Mouse (Mus musculus) adrenal gland, postnatal 36 days (tissue): ENCODE data around the gene Gm19426. TPM values are rescaled to one million over a fixed set of nuclear protein-coding genes. Genes with fewer than 3 reads are reported as not detected.
A peak's percentile ranks its signal among the peaks of the same experiment; 100 is the strongest.
"Not testable (repeated sequence)": the region's sequence is repeated elsewhere in the genome, so short reads cannot be mapped to it uniquely, and the experiment has no call there.

ENCODE experiments used
- DNase-seq, 2 experiments: peaks; one replicate each; pipeline ENCODE4 v3.0.0; 2021; ENCODE audit warnings: mixed read lengths in 1 of 2
- total RNA-seq, 2 experiments: library from RNA; stranded (reverse); gene quantifications; 2 replicates each; pipeline ENCODE4 v1.2.3; 2021

Gm19426 gene
- total RNA-seq, 2 experiments from 2014 or later: 1.5 to 2.4 TPM

DNA sequence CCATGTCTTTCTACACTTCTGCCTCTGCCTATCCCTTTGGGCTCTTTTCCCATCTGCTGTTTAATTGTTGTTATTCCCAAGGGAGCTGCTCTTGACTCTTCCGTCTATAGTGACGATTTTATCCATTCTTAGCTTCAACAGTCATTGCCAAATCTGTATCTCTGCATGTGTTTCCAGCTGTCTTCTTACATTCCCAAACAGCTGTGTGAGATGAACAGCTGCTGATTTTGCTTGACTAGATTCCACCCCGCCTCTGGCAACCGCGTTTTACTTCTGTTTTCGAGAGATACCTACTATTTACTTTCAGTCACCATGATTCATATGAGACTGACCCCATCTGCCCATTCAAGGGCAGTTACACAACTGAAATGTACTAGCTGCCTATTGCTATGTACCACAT lies 6.7 kb upstream of the Gm19426 start:
- no peak for DNase-seq

DNA sequence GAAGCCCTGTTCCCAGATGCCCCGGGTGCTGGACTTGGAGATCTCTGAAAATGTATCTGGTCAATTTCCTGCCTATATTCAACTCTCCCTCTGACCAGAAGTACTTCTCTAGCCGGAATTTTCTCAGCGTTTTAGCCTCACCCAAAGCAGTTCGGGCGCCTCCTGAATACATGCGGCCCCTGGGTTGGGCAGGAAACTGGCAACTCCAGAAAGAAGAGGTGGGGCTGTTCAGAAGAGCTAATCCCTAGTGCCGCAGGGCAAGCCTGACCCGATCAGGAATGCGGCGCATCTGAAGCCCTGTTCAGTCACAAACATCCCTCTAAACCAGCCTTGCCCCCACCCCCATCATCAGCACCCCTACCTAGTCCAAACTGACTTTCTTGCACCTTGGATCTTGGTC lies 671 bp upstream of the Gm19426 start:
- no peak for DNase-seq

DNA sequence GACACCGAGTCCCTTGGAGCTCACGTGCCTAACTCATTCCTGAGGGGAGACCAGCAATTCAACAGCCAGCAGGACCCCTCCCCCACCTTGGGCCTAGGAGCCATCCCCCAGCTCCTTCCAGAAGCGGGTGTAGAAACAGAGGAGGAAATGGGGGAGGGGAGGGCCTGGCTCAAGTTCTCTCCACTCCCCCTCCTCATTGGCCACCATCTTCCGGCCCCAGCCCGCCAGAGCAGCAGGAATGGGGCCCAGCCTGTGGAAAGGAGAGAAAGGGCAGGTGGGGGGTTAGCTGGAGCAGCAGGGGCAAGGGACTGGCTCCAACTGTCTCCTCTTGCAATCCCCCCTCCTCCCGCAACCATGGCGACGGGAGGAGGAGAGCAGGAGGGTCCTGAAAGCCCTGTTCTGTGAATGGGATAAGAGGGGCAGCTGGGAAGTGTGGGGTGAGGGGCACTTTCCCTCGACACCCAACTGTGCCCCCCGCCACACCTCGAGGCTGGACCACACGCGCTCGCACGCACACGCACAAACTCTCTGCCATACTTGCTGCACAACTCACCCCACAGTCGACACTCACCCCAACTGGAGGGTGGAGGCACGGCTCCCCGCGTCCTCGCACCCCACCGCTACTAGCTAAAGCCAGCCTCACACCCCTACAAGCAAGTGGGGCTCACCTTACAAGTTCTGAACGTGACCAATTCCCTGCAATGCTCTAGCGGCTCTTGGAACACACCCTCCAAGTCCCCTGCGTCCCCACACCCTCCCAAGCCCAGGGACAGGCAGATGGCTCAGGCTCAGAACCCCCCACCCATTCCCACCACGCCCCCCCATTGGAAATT lies 788 bp downstream of the Gm19426 start:
- DNase-seq: peak; percentile 24 to 40

DNA sequence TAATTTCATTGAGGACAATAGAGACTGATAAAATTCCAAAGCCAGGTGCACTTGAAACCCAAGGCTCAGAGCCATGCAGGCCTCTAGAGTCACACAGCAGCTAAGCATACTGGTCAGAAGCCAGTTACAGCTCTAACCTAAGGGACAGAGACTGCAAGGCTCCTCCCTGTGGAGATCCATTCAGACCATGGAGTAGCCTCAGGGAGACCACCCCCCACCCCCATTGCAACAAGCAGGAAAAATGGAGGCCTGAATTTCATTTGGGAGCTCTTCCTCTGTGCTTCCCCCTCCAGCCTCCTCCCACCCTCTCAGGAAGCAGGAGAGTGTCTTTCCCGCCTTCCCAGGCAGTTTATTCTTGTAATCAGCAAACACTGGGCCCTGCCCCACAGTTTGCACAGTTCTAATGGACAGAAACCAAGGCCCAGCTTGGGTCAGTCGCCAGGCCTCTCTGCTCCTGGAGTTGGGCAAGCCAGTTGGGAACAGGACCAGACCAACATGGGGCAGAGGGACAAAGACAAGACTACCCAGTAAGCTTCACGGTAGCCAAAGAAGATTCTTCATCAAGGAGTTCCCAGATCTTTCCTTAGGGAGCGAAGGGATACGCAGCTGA lies 1.5 kb downstream of the Gm19426 start:
- peak in 1 of 2 experiments; percentile 38 for DNase-seq

DNA sequence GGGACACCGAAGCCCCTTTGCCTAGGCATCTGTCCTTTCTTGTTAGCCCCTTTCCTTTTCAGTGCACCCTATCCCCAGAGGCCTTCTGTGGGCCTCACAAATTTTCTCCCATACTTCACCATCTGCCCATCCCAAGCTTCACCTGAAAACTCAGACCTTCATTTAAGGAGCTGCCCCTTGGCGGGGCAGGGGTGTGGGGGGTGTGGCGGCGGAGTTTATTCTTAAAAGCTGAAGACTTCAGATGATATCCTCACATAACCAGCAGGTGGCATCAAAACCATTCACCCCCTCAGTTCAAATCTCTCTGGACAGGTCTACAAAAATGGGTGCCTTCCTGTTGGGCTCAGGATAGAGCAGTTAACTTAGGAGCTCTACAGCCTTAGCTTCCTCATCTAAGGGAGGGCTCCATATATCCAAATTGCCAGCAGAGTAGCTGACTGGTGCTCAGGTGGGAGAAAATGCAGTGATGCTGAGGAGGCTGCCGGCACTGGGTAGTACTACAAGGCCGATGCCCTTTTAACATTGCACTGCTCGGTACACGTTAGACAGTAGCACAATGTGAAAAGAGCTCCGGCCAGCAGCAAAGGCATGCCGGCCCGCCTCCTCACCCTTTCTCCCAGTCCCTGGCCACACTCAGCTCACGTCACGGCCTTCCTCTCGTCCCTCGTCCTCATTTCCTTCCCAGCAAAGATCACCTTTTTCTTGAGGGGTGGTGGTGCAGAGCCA lies 2.7 kb downstream of the Gm19426 start:
- peak in 1 of 2 experiments; percentile 39 for DNase-seq

DNA sequence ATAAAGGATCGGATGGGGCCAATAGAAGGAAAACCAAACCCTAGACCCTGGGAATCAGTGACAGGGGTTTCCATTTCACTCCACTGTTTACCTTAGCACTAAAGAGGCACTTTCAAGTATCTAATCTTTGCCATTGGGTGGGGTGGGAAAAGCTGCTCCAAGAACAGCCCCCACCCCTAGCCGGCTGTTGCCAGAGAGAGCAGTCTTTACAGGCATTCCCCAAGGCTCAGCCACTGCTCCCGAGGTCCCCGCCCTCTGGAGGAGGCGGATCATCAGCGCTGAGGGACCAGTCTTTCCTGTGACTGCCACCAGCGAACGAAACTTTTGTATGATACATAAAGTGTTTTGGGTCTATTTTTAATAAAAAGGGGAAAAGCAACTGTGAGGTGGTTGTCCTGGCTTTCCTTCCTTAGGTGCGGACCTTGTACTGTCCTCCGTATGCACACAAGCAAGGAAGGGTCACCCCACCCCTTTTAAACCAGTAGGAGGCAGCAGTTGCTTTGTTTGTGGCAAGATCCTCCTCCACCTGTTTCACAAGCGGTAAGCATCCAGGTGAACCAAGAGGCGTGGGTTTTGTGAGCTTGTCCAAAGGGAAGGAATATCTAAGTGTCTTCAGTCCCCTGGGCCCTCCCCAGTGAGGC lies 5.1 kb downstream of the Gm19426 start:
- DNase-seq: peak; percentile 33 to 50

DNA sequence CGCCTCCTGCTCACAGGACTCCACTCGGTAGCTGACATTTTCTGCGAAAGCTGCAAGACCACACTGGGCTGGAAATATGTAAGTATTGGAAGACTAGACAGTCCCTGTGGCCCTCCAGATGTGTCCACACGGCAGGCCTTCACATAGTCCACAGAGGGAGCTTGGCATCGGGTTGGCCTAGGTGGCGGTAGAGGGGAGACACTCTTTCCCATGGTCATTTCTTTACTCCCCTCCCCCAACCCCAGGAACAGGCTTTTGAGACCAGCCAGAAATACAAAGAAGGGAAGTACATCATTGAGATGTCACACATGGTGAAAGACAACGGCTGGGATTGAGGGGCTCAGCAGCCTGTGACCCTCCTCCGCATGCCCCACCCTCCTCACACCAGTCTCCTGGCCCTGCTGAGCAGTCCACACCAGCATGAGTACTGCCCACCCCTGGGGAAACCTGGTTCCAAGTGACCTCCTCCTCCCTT lies 6.0 kb downstream of the Gm19426 start:
- no peak for DNase-seq

DNA sequence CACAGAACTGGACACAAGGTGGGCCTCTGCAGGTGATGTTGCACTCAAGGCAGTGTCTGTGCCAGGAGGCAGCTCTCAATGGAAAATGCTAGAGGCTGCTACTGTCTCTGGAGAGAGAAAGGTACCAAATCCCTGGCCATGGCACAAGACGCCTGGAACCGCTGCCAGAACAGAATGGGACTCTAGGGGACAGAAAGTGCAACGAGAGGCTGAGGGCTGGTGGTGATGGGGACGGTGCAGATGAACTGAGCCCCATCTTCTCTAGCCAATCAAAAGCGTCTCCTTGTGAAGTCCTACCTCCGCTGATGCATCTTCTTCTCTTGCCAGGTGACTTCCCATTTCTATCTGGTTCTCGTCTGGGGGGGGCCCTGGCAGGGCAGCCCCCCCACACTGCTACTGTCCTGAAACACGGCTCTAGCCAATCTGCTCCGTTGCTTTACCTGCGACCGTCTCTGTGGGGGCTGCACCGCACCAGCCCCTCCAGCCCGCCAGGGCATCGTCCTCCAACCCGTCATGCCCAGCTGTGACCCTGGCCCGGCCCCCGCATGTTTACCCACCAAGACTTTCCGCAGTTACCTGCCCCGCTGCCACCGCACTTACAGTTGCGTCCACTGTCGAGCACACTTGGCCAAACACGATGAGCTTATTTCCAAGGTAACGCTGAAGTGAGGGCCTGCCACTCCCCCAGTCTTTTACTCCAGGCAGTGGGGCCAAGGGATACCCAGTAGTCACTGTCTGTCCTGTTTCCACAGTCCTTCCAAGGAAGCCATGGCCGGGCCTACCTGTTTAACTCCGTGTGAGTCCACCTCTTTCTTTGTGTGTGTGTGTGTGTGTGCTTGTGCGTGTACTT lies 6.9 kb downstream of the Gm19426 start:
- no peak for DNase-seq

DNA sequence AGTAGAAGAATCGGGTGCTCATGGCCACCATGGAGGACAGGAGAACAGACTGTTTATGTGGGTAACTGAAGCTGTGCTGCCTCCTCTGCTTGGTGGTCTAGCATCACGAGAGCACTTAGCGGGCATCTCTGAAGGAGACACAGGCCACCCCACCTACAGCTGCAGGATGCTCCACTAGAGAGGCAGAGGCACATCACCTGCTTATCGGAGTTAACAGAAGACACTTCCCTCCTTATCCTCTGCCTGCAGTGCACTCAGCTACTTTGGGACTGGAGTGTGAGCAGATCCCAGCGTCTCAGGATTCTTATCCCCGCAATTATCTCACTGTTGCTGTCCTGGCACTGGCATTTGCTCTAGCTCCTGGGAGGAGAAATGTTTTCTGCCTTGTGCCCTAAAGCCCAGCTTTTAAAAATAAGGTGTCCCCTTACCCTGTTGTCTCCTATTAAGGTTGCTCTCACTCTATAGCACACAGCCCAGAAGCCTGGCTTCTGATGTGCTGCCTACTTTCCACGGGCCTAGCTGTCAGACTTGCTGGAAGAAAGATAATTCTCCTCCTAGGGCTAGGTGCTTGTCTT lies 8.0 kb downstream of the Gm19426 start:
- DNase-seq: no peak

DNA sequence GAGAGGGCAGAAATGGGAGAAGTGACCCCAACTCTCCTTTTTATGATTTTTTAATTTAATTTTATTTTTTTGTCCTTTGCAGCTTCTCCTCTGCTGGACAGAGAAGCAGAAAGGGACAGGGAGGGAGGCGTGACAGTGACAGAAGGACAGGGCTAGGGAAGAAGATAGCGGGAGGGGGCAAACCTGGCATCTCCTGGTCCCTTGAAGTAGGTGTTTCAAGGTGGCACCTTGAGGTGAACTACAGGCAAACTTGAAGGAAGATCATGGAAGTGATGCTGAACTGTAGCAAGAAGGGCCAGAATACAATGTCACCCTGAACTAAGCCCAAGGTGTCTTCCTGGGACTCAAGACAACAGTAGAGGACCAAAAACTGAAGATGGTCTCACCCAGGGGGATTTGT lies 8.5 kb downstream of the Gm19426 start:
- DNase-seq: no peak

DNA sequence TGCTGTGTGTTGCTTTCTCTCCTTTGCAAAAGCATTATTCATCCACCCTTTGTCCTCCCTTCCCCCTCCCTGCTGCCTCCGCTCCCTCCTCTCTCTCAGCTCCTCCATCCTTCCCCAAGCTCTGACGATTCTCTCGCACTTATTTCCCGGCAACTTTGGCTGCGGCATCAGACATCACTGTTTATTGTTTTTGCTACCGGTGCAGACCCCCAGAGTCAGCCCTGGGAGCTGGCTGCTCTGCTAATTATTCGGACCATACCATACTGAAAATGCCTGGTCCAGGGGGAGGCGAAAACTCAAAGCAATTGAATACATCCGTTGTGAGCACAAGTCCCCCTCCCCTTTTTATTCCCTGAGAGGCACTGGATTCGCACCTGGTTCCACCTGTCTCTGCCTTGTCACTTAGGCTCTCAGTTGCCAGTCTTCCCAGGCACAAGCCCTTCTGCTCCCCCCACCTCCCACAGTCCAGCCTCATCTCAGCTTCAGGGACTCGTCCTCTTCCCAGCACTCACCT lies 9.0 kb downstream of the Gm19426 start:
- DNase-seq: no peak

DNA sequence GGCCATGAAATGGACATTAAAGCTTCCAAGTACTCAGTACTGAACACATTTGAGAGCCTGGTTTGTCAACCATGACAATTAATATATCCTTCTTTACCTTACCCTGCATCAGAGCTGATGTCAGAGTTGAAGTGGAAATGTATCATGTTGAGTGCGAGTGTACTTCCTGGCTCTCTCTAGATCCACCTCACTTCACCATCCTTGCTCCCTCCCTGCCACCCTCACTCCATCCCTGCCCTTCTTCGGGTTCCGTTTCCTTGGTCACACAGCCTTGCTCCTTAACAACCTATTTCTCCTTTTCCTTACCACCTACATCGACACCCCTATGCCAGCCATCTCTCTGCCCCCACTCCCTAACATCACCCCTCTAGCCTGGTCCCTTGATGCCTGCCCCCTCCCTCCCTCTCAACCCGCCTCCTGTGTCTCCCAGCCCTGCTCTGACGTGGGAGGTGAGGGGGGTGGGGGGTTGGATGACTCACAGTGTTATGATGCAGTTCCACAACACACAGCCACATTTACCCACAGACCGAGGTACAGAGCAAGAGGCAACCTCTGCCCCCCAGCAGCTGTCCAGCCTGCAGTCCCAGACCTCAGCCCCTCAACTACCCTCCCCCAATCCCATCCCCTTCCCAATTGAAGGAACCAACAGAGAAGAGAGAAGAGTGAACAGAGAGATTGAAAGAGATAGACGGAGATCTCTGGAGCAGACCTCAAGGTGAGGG lies 9.7 kb downstream of the Gm19426 start, which contains the start of gene Ypel4:
Gene Ypel4 (plus strand): TSS at position 480 of the 722 bp plus-strand sequence.
- peak; percentile 76 to 83 for DNase-seq

DNA sequence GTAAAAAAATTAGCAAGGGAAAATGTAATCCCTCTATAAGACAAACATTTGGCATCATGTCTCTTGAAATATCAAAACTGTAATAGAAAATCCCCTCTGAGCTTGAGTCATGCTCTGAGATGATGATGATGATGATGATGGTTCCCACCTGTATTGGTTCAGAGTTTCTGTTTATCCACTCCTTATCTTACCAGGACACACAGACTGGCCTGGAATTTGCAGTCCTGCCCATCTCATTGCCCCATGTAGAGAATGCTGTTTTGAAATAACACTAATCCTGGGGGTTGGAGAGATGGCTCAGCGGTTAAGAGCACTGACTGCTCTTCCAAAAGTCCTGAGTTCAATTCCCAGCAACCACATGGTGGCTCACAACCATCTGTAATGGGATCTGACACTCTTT lies 11.1 kb downstream of the Gm19426 start:
- DNase-seq: no peak

DNA sequence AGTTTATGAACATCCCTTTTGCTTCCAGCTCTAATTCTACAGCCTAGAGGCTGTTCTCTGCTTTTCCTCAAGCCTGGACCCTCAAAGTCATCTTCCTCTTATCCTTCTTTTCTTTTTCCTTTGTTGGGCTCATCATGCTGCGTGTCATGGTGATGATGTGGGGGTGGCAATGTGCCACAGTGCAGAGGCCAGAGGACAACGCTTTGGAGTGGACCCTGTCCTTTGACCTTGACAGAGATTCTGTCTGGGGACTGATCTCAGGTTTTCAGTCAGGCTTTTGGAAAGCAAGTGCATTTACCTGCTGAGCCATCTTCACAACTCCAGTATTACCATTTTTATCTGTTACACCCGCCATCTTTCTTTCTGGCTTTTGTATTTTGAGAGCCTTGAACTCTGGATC lies 12.2 kb downstream of the Gm19426 start:
- no peak for DNase-seq

DNA sequence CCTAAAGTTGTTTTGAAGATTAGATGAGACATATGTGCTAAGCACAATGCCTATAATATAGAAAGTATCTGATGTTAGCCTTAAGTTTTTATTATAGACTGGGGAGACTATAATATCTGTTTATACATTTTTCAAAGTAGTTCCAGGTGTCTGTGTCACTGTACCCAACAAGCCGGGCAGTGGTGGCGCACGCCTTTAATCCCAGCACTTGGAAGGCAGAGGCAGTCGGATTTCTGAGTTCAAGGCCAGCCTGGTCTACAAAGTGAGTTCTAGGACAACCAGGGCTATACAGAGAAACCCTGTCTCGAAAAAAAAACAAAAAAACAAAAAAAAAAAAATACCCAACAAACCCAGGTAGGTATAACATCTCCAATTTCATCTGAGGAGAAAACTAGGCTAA lies 15.3 kb downstream of the Gm19426 start:
- DNase-seq: not testable (repeated sequence)

DNA sequence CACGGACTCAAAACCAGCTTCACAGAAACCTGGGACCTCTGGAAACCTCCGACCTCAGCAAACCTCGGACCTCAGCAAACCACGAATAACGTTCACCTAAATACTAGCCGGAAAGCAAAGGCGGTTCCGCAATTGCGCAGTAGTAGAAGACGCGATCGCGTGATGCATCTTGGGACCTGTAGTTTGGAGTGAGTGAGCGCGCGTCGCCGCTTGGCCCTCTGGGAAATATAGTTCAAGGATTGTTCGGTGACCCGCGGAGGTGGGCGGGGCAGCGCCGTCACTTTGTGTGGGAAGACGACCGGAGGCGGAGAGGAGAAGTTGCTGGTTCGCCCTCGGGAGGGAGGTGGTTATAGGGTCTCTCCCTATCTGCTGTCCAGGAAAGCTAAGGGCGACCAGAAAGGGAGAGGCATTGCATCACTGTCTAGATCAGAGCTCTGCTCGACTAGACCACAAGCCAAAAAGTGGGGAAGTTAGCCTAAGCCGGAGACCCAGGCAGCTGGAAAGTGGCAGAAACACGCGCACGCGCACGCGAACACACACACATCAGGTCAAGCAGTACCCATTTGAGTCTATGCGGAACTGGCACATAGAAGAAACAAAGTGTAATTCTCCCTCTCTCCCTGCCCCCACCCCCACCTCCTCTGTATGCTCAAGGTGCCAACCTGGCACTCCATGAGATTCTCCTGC lies 16.1 kb downstream of the Gm19426 start, which contains the start of gene Clp1:
Gene Clp1 (minus strand): TSS at position 179 of the 687 bp plus-strand sequence.
- DNase-seq: peak; percentile 97 to 98

DNA sequence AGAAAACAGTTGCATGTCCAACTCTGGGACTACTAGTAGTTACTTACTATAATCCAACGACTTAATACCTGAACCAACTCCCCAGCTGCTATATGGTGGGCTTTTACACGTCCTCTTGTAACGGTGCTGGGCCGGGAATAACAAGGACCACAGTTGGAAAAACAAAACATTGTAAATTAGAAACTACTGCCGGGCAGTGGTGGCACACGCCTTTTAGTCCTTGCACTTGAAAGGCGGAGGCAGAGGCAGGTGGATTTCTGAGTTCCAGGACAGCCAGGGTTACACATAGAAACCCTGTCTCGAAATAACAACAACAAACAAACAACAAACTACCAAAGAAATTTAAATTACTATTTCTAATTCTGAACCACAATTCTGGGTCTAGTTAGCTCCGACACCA lies 16.7 kb downstream of the Gm19426 start:
- no peak for DNase-seq

DNA sequence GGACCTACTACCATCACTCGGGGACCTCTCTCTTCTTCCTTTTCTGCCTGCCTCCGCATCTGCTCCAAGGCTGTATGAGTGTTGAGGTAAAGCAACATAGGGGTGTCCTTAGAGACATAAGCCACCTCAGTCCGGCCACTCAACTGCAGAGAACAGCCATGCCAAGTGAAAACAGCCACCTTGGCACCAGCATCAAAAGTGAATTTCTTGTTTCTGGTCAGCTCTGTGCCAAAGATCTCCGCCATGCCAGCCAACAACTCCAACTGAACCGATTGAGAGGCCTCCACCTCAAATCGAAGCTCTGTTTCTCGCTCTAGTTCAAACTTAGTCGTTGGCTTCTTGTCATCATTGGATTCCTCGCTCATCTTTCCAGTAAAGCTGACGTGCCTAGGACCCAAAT lies 17.7 kb downstream of the Gm19426 start:
- DNase-seq: no peak

DNA sequence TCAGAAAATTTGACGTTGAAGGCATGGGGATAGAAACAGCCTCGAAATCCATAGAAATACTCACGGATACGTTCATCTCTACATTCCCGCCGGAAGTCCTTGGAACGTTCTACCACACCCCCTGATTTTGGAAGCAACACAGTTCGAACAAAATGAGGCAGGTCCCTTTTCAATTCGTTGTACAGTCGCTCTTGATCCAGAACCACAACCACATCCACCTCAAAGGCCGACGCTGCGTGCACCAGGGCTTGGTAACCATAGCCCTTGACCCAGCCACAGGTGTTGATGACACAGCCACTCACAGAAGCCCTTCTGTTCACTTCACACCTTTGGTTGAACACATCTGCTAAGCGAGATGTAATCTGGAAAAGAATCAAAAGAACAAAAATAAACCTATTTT lies 19.6 kb downstream of the Gm19426 start:
- no peak for DNase-seq
